Mouse (Mus musculus): Measurements from ENCODE around the gene Nars2.

DNA sequence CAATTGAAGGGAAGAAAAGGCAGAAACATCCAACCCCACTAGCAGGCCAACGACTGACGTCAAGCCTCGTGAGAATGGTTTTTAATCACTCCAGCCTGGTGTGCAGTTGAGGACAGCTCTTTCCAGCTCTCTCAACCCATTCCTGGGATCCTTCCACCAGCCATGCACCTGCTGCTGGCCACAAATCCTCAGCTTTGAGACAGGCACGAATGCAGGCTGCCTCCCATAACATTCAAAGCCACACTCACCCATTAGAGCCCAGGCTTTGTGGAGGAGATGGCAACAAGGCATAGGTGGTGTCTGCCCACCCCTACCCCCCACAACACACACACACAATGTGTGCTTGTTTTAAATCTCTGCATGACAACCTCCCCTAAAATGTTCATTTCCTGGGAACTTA, 127.4 kb downstream of the Nars2 start:
- TF ChIP-seq POLR2A (IDR thresholded peaks at IDR 0.05; ENCODE audit: insufficient read depth, low read depth, low read length) (no peak), CTCF (IDR thresholded peaks at IDR 0.05) (no peak)

Measured in heart, adult 2 months (tissue).